ENCODE assay signal across 9 mouse cellular contexts in the genomic region with DNA sequence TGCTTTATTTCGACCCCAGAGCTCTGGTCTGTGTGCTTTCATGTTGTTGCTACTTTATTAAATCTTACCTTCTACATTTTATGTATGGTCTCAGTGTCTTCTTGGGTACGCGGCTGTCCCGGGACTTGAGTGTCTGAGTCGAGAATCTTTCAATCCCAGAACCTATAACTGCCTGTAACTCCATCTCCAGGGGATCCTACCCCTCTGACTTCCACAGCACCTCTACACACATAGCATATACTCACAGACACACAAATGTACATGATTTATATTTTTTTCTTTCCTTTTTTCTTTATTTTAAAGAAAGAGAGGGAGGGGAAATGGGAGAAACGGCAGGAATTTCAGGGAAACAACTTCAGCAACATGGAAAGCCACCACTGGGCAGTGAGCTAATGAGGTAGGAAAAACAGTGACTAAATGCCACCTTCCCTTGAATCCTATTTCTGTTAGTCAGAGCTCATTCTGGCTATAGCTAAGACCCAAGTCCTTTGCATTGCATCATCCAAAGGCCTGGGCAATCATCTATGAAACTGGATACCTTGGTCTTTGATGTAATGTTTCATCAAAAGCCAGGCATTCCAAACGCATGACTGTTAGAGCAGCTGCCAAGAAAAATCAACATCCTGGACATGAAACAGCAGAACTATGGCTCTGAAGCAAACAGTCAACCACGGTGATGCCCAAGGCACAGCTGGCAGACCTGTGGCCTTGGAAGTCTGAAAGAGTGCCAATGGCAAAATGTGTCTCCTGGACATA. TPM values are rescaled to one million over a fixed set of nuclear protein-coding genes. Genes with fewer than 3 reads are reported as not detected.
DNase-seq lines count a peak whose midpoint lies in the region; ATAC-seq and TF ChIP-seq lines count a peak whose summit lies in the region.
"Had no signal": no experiment of that assay in that cellular context is flagged by ENCODE, and none has a peak within 500 bp of the region (broad histone marks: within the 10 kb centered on the region; RNA-seq: fewer than 3 reads in every experiment).

No protein-coding gene starts in this region.

- no peak overlapping the region for H3K4me2 ChIP-seq in liver, embryonic 15.5 days
- H3K4me2 ChIP-seq in kidney, postnatal 0 days (ENCODE audit: low read length): no peak overlapping the region
- H3K4me2 ChIP-seq in stomach, embryonic 15.5 days: no peak overlapping the region
- H3K4me2 ChIP-seq: forebrain, embryonic 15.5 days had no signal

- H3K27ac ChIP-seq in liver, embryonic 15.5 days (replicated peaks): peak overlapping the region; percentile 53; the same call in 1 of the 2 replicates
- H3K27ac ChIP-seq in heart, adult 2 months: peak overlapping the region; percentile 62
- H3K27ac ChIP-seq in kidney, postnatal 0 days: peak overlapping the region; percentile 44; the same call in 1 of the 2 replicates
- peak overlapping the region; percentile 54; the same call in 1 of the 2 replicates for H3K27ac ChIP-seq in stomach, embryonic 15.5 days
- H3K27ac ChIP-seq in hindbrain, embryonic 10.5 days: no peak overlapping the region
- H3K27ac ChIP-seq: forebrain, embryonic 15.5 days had no signal

- 69% methylated on average over 8 of the region's 8 CpGs for WGBS in liver, embryonic 15.5 days (ENCODE audit: insufficient replicate concordance)
- WGBS in heart, adult 2 months: 61% methylated on average over 8 of the region's 8 CpGs
- WGBS in kidney, postnatal 0 days: 64% methylated on average over 8 of the region's 8 CpGs
- 62% methylated on average over 8 of the region's 8 CpGs for WGBS in stomach, embryonic 15.5 days
- WGBS in hindbrain, embryonic 10.5 days: 88% methylated on average over 8 of the region's 8 CpGs

- no peaks in the 10 kb centered on the region for H3K36me3 ChIP-seq in liver, embryonic 15.5 days (replicated peaks)
- no peaks in the 10 kb centered on the region for H3K36me3 ChIP-seq in heart, adult 2 months (ENCODE audit: control insufficient read depth, insufficient read depth, low read length)
- no peaks in the 10 kb centered on the region for H3K36me3 ChIP-seq in kidney, postnatal 0 days (ENCODE audit: insufficient read depth, low read length)
- no peaks in the 10 kb centered on the region for H3K36me3 ChIP-seq in stomach, embryonic 15.5 days
- no peaks in the 10 kb centered on the region for H3K36me3 ChIP-seq in hindbrain, embryonic 10.5 days
- H3K36me3 ChIP-seq: forebrain, embryonic 15.5 days had no signal

- peaks cover 6% of the 10 kb centered on the region for H3K4me1 ChIP-seq in liver, embryonic 15.5 days (replicated peaks)
- peaks cover 2% of the 10 kb centered on the region for H3K4me1 ChIP-seq in heart, adult 2 months (ENCODE audit: control insufficient read depth, insufficient read depth, low read length)
- no peaks in the 10 kb centered on the region for H3K4me1 ChIP-seq in kidney, postnatal 0 days (replicated peaks; ENCODE audit: insufficient read depth, low read length)
- H3K4me1 ChIP-seq in stomach, embryonic 15.5 days: 0 out of 2 replicates have a peak, but pooled peaks cover 3% of the 10 kb centered on the region
- 0 out of 2 replicates have a peak, but pooled peaks cover 2% of the 10 kb centered on the region for H3K4me1 ChIP-seq in hindbrain, embryonic 10.5 days (replicated peaks)
- H3K4me1 ChIP-seq: forebrain, embryonic 15.5 days had no signal

- TF ChIP-seq CTCF in heart, adult 2 months (IDR thresholded peaks at IDR 0.05): no peak
- TF ChIP-seq CTCF in kidney, postnatal 0 days (IDR thresholded peaks at IDR 0.05; ENCODE audit: low read depth): no peak

- no peak for TF ChIP-seq POLR2A in heart, adult 2 months (IDR thresholded peaks at IDR 0.05; ENCODE audit: insufficient read depth, low read depth, low read length)

- H3K27me3 ChIP-seq in liver, embryonic 15.5 days: no peaks in the 10 kb centered on the region
- H3K27me3 ChIP-seq in heart, adult 2 months (ENCODE audit: control insufficient read depth, insufficient read depth, low read length): no peaks in the 10 kb centered on the region
- H3K27me3 ChIP-seq in kidney, postnatal 0 days (ENCODE audit: insufficient read depth, low read length): no peaks in the 10 kb centered on the region
- H3K27me3 ChIP-seq in stomach, embryonic 15.5 days (replicated peaks): no peaks in the 10 kb centered on the region
- no peaks in the 10 kb centered on the region for H3K27me3 ChIP-seq in hindbrain, embryonic 10.5 days (ENCODE audit: insufficient read depth, poor library complexity, severe bottlenecking)
- H3K27me3 ChIP-seq: forebrain, embryonic 15.5 days had no signal

- TF ChIP-seq EP300 in heart, adult 2 months (IDR thresholded peaks at IDR 0.05; ENCODE audit: insufficient read depth, low read depth, low read length): no peak

- ATAC-seq in liver, embryonic 15.5 days (ENCODE audit: insufficient read depth): peak; percentile 44
- peak; percentile 83 for ATAC-seq in kidney, postnatal 0 days (replicated peaks; ENCODE audit: low FRiP score, low read depth)
- peak; percentile 77 for ATAC-seq in stomach, embryonic 15.5 days (ENCODE audit: insufficient read depth, low FRiP score, low read depth)
- ATAC-seq: forebrain, embryonic 15.5 days had no signal

- no peaks in the 10 kb centered on the region for H3K9me3 ChIP-seq in liver, embryonic 15.5 days (replicated peaks)
- H3K9me3 ChIP-seq in kidney, postnatal 0 days (replicated peaks; ENCODE audit: low read length): no peaks in the 10 kb centered on the region
- no peaks in the 10 kb centered on the region for H3K9me3 ChIP-seq in stomach, embryonic 15.5 days
- H3K9me3 ChIP-seq in hindbrain, embryonic 10.5 days: no peaks in the 10 kb centered on the region
- H3K9me3 ChIP-seq: forebrain, embryonic 15.5 days had no signal

- H3K79me2 ChIP-seq in heart, adult 2 months (replicated peaks; ENCODE audit: control insufficient read depth, insufficient read depth, low read length): no peaks in the 10 kb centered on the region

- DNase-seq in liver: no peak
- peak in 1 of 2 experiments; percentile 67 for DNase-seq in heart, adult 2 months
- DNase-seq in kidney, postnatal 0 days (ENCODE audit: low spot score): peak; percentile 73
- DNase-seq in layer of hippocampus, adult 18-20 months (ENCODE audit: low spot score in 2 of 2): no peak
- no peak for DNase-seq in hindbrain, embryonic 10.5 days (ENCODE audit: low spot score)
- DNase-seq in layer of hippocampus, adult 8-10 months (ENCODE audit: low spot score in 2 of 2): no peak

- no peak overlapping the region for H3K9ac ChIP-seq in liver, embryonic 15.5 days
- no peak overlapping the region for H3K9ac ChIP-seq in heart, adult 2 months (ENCODE audit: low read depth, low read length)
- H3K9ac ChIP-seq in kidney, postnatal 0 days (ENCODE audit: low read depth, low read length): no peak overlapping the region
- H3K9ac ChIP-seq in stomach, embryonic 15.5 days: no peak overlapping the region
- H3K9ac ChIP-seq: forebrain, embryonic 15.5 days had no signal

- no peak overlapping the region for H3K4me3 ChIP-seq in liver, embryonic 15.5 days (replicated peaks)
- H3K4me3 ChIP-seq in heart, adult 2 months: no peak overlapping the region
- H3K4me3 ChIP-seq in kidney, postnatal 0 days (replicated peaks; ENCODE audit: low read depth, low read length): no peak overlapping the region
- H3K4me3 ChIP-seq in stomach, embryonic 15.5 days (replicated peaks): no peak overlapping the region
- no peak overlapping the region for H3K4me3 ChIP-seq in hindbrain, embryonic 10.5 days
- H3K4me3 ChIP-seq: forebrain, embryonic 15.5 days had no signal

- intact Hi-C loops in heart, adult 2 months (cut with DNase I): no loop called here

RNA-seq across cellular contexts. Expression of a gene that starts 16.1 kb away (rescaled TPM):
- 96.7 and 101 TPM in 2 replicates for polyA plus RNA-seq in liver, embryonic 15.5 days (2015; fragmentation: Nextera tagmentation; extraction: Ambion mirVana)
- 100 to 1,000 TPM; 177 to 180 TPM for total RNA-seq in heart, adult 2 months (2021)
- polyA plus RNA-seq in heart, adult 2 months (2012; rRNA removed): 18.5 and 44.9 TPM in 2 replicates
- polyA plus RNA-seq in kidney, postnatal 0 days (2015; fragmentation: Nextera tagmentation; extraction: Ambion mirVana): 240 and 270 TPM in 2 replicates
- 241 and 344 TPM in 2 replicates for polyA plus RNA-seq in stomach, embryonic 15.5 days (2015; fragmentation: Nextera tagmentation; extraction: Ambion mirVana)
- total RNA-seq in layer of hippocampus, adult 18-20 months (2021): 100 to 1,000 TPM; 289 to 299 TPM
- 236 and 359 TPM in 2 replicates for polyA plus RNA-seq in hindbrain, embryonic 10.5 days (2016; fragmentation: Nextera tagmentation; extraction: Ambion mirVana)
- total RNA-seq in layer of hippocampus, adult 8-10 months (2022): 100 to 1,000 TPM; 271 to 283 (median 276) TPM
